Mouse (Mus musculus) bone marrow, adult 2 months (tissue): ENCODE data around the gene Il9r. TPM values are rescaled to one million over a fixed set of nuclear protein-coding genes. Genes with fewer than 3 reads are reported as not detected.

Experiments
- H3K27ac ChIP-seq: fragments of 200-500 bp; 2 replicates; pipeline ENCODE4 v1.5.1; 2012; ENCODE audit warnings: low read depth, mild to moderate bottlenecking, control low read depth, inconsistent platforms, low read length; ENCODE audit not compliant: control insufficient read depth, poor library complexity, insufficient read depth
- H3K4me1 ChIP-seq: fragments of 200-500 bp; 2 replicates; pipeline ENCODE4 v1.6.1; 2011; ENCODE audit warnings: low read length; ENCODE audit not compliant: control insufficient read depth, insufficient read depth
- H3K4me3 ChIP-seq: fragments of 200-500 bp; replicated peaks from 2 replicates; pipeline ENCODE3; 2011; ENCODE audit warnings: mild to moderate bottlenecking, low read depth, low read length, control low read depth; ENCODE audit not compliant: control insufficient read depth
- CTCF ChIP-seq: fragments of 200-500 bp; IDR thresholded peaks from 2 replicates; pipeline ENCODE4 v1.5.1; 2011; ENCODE audit warnings: low read length, control low read depth; ENCODE audit not compliant: control insufficient read depth, insufficient read depth
- POLR2A ChIP-seq: fragments of 200-500 bp; IDR thresholded peaks from 2 replicates; pipeline ENCODE4 v1.6.1; 2011; ENCODE audit warnings: low read depth, mild to moderate bottlenecking, control low read depth, low read length, borderline replicate concordance; ENCODE audit not compliant: control insufficient read depth
- WGBS: fragments of 180-500 bp; shearing (Covaris S2); methylation state at CpG from one replicate; pipeline ENCODE4 v1.1.7; 2018; 5-methylcytosine and 5-hydroxymethylcytosine counted together
- polyA plus RNA-seq: library from polyadenylated mRNA; stranded (reverse); fragments of >200 nt; gene quantifications from 2 replicates; pipeline ENCODE4 v1.2.4, GENCODE M21; 2011; ENCODE audit warnings: low replicate concordance; ENCODE audit not compliant: missing spikeins, insufficient read depth, insufficient read length

Il9r gene
- polyA plus RNA-seq, 1 experiment = 0.55 TPM

GRCm38 (mm10) chr11:32231125-32231524 lies 31.0 kb upstream of the Il9r start:
- no peak overlapping the region; the same call in 1 of the 2 replicates for H3K27ac ChIP-seq
- no peak overlapping the region for H3K4me3 ChIP-seq
- H3K4me1 ChIP-seq = no peaks in the 10 kb centered on the region
- 51% methylated on average over 2 of the region's 2 CpGs for WGBS
- TF ChIP-seq POLR2A (no peak), CTCF (no peak)

GRCm38 (mm10) chr11:32230220-32230619 lies 30.1 kb upstream of the Il9r start:
- Histone ChIP-seq H3K4me3 (no peak overlapping the region), H3K4me1 (peaks cover 4% of the 10 kb centered on the region), H3K27ac (no peak overlapping the region)
- 85% methylated on average over 4 of the region's 4 CpGs for WGBS
- TF ChIP-seq POLR2A = no peak
- TF ChIP-seq CTCF = no peak

- 87% methylated on average over 3 of the region's 3 CpGs for WGBS
- peaks cover 5% of the 10 kb centered on the region for H3K4me1 ChIP-seq
- no peak overlapping the region for H3K27ac ChIP-seq
- no peak for TF ChIP-seq CTCF
- no peak for TF ChIP-seq POLR2A
- no peak overlapping the region for H3K4me3 ChIP-seq
Measured at GRCm38 (mm10) chr11:32228292-32228845, 28.3 kb upstream of the Il9r start.

- no peak for TF ChIP-seq CTCF
- no peak for TF ChIP-seq POLR2A
- H3K4me1 ChIP-seq = peaks cover 7% of the 10 kb centered on the region
- H3K4me3 ChIP-seq = peak overlapping the region; percentile 3
- H3K27ac ChIP-seq = no peak overlapping the region
- 91% methylated on average over 9 of the region's 9 CpGs for WGBS
Measured at GRCm38 (mm10) chr11:32227555-32227954, 27.5 kb upstream of the Il9r start.

GRCm38 (mm10) chr11:32227041-32227440 lies 27.0 kb upstream of the Il9r start:
- peak overlapping the region; percentile 87 for H3K4me3 ChIP-seq
- TF ChIP-seq CTCF = no peak
- no peak for TF ChIP-seq POLR2A
- 10% methylated on average over 1 of the region's 1 CpGs for WGBS
- peaks cover 9% of the 10 kb centered on the region for H3K4me1 ChIP-seq
- no peak overlapping the region for H3K27ac ChIP-seq

- H3K4me1 ChIP-seq = peaks cover 9% of the 10 kb centered on the region
- H3K4me3 ChIP-seq = peak within 1 kb of the TSS; percentile 87
- WGBS = 3% methylated on average over 47 of the region's 47 CpGs
- TF ChIP-seq POLR2A (peak; percentile 89; the same call in 1 of the 2 replicates), CTCF (no peak)
- H3K27ac ChIP-seq = peak within 1 kb of the TSS; percentile 79
Measured at GRCm38 (mm10) chr11:32226124-32226871, 26.2 kb upstream of the Il9r start, which contains the start of gene Mpg. Mpg (plus strand) TSS chr11:32226505.

GRCm38 (mm10) chr11:32225222-32226104 lies 25.4 kb upstream of the Il9r start:
- TF ChIP-seq CTCF (no peak), POLR2A (no peak)
- Histone ChIP-seq H3K4me1 (peaks cover 9% of the 10 kb centered on the region), H3K4me3 (no peak overlapping the region), H3K27ac (no peak overlapping the region)
- 39% methylated on average over 7 of the region's 7 CpGs for WGBS
